Mouse (Mus musculus) heart, embryonic 16.5 days (tissue): ENCODE data around the gene B230217C12Rik. TPM values are rescaled to one million over a fixed set of nuclear protein-coding genes. Genes with fewer than 3 reads are reported as not detected.
"Not testable (repeated sequence)": the region's sequence is repeated elsewhere in the genome, so short reads cannot be mapped to it uniquely, and the experiment has no call there.

ENCODE experiments used
- ATAC-seq: fragments of 200-750 bp; cut with Nextera tagmentation; replicated peaks from 2 replicates; pipeline ENCODE4 v1.8.0; 2017; ENCODE audit warnings: moderate number of reproducible peaks; ENCODE audit not compliant: insufficient read depth, low FRiP score; ENCODE audit errors: extremely low read depth
- H3K27ac ChIP-seq: fragments of 300-500 bp; sonication (generic); 2 replicates; pipeline ENCODE4 v1.5.1; 2014; ENCODE audit warnings: mild to moderate bottlenecking, low read length, control low read depth, moderate library complexity
- H3K27me3 ChIP-seq: fragments of 300-500 bp; sonication (generic); 2 replicates; pipeline ENCODE4 v1.6.1; 2014; ENCODE audit warnings: low read length, mixed read lengths; ENCODE audit not compliant: control insufficient read depth, insufficient read depth
- H3K36me3 ChIP-seq: fragments of 300-500 bp; sonication (generic); 2 replicates; pipeline ENCODE4 v1.6.1; 2014; ENCODE audit not compliant: control insufficient read depth, insufficient read depth
- H3K4me1 ChIP-seq: fragments of 300-500 bp; sonication (generic); 2 replicates; pipeline ENCODE4 v1.6.1; 2014; ENCODE audit warnings: low read length, mixed read lengths; ENCODE audit not compliant: control insufficient read depth, insufficient read depth
- H3K4me2 ChIP-seq: fragments of 300-500 bp; sonication (generic); 2 replicates; pipeline ENCODE4 v1.6.1; 2014; ENCODE audit warnings: low read depth, mild to moderate bottlenecking, control low read depth, low read length
- H3K4me3 ChIP-seq: fragments of 300-500 bp; sonication (generic); 2 replicates; pipeline ENCODE4 v1.5.1; 2014; ENCODE audit warnings: mild to moderate bottlenecking, control low read depth, low read length
- H3K9ac ChIP-seq: fragments of 300-500 bp; sonication (generic); 2 replicates; pipeline ENCODE4 v1.6.1; 2014; ENCODE audit warnings: low read length, control low read depth
- H3K9me3 ChIP-seq: fragments of 300-500 bp; sonication (generic); replicated peaks from 2 replicates; pipeline ENCODE4 v1.6.1; 2016; ENCODE audit warnings: low read length; ENCODE audit not compliant: control insufficient read depth
- WGBS: fragments of 180-500 bp; shearing (Covaris S2); extraction: QIAGEN DNeasy Blood & Tissue Kit; methylation state at CpG from one replicate; pipeline ENCODE4 v1.1.7; 2014; 5-methylcytosine and 5-hydroxymethylcytosine counted together
- polyA plus RNA-seq: library from polyadenylated mRNA; unstranded; fragments of >200 nt; fragmentation: Nextera tagmentation; extraction: Ambion mirVana; gene quantifications from 2 replicates; pipeline ENCODE4 v1.2.1, GENCODE M21; 2015

Gene B230217C12Rik
- polyA plus RNA-seq, 1 experiment from 2014 or later, result 3.2 TPM

- Histone ChIP-seq H3K36me3 (no peaks in the 10 kb centered on the region), H3K4me1 (no peaks in the 10 kb centered on the region), H3K27me3 (no peaks in the 10 kb centered on the region), H3K4me2 (no peak overlapping the region), H3K9me3 (no peaks in the 10 kb centered on the region), H3K9ac (no peak overlapping the region), H3K4me3 (no peak overlapping the region), H3K27ac (no peak overlapping the region)
- WGBS, result 86% methylated on average over 5 of the region's 5 CpGs
- ATAC-seq, result no peak
Measured at GRCm38 (mm10) chr11:97865421-97865820, 24.8 kb downstream of the B230217C12Rik start.

- Histone ChIP-seq H3K4me1 (no peaks in the 10 kb centered on the region), H3K27ac (no peak overlapping the region), H3K4me2 (no peak overlapping the region), H3K4me3 (no peak overlapping the region), H3K9ac (no peak overlapping the region), H3K9me3 (no peaks in the 10 kb centered on the region), H3K27me3 (no peaks in the 10 kb centered on the region), H3K36me3 (no peaks in the 10 kb centered on the region)
- WGBS, result 92% methylated on average over 3 of the region's 3 CpGs
- no peak for ATAC-seq
Measured at GRCm38 (mm10) chr11:97866091-97866888, 25.7 kb downstream of the B230217C12Rik start.

GRCm38 (mm10) chr11:97867591-97867990, 27.0 kb downstream of the B230217C12Rik start:
- Histone ChIP-seq H3K4me3 (no peak overlapping the region), H3K9ac (no peak overlapping the region), H3K4me2 (no peak overlapping the region), H3K27ac (no peak overlapping the region), H3K9me3 (no peaks in the 10 kb centered on the region), H3K27me3 (no peaks in the 10 kb centered on the region), H3K36me3 (no peaks in the 10 kb centered on the region), H3K4me1 (no peaks in the 10 kb centered on the region)
- 88% methylated on average over 3 of the region's 3 CpGs for WGBS
- ATAC-seq, result no peak

GRCm38 (mm10) chr11:97872378-97872777, 31.8 kb downstream of the B230217C12Rik start:
- not testable (repeated sequence) for H3K4me1 ChIP-seq, ATAC-seq, H3K27ac ChIP-seq, H3K9me3 ChIP-seq, H3K36me3 ChIP-seq, H3K4me2 ChIP-seq, H3K27me3 ChIP-seq, H3K9ac ChIP-seq, H3K4me3 ChIP-seq
- 82% methylated on average over 5 of the region's 5 CpGs for WGBS

DNA sequence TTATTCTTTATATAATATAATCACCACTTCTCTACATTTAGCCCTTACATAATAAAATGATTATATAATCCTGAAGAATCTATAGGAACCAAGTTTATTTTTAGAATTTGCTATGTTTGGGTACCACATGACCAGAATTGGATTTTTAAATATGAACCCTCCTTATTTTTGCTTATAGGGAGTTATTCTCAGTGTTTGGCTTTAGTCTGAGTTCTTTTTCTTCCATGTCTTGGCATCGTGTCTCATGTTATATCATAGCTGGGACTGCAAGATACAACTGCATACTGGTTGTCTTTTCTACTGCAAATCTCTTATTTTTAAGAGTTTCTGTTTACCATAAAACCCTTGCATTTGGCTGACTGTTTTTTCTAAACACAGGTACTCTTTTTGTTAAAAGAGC, 33.8 kb downstream of the B230217C12Rik start:
- 86% methylated on average over 1 of the region's 1 CpGs for WGBS
- Histone ChIP-seq H3K4me3 (no peak overlapping the region), H3K27ac (no peak overlapping the region), H3K36me3 (no peaks in the 10 kb centered on the region), H3K4me2 (no peak overlapping the region), H3K9ac (no peak overlapping the region), H3K27me3 (no peaks in the 10 kb centered on the region), H3K4me1 (no peaks in the 10 kb centered on the region), H3K9me3 (no peaks in the 10 kb centered on the region)
- ATAC-seq, result no peak

- Histone ChIP-seq H3K27ac (no peak overlapping the region), H3K4me1 (no peaks in the 10 kb centered on the region), H3K9me3 (no peaks in the 10 kb centered on the region), H3K4me2 (no peak overlapping the region), H3K9ac (no peak overlapping the region), H3K27me3 (no peaks in the 10 kb centered on the region), H3K36me3 (no peaks in the 10 kb centered on the region), H3K4me3 (no peak overlapping the region)
- 72% methylated on average over 2 of the region's 2 CpGs for WGBS
- ATAC-seq, result no peak
Measured at GRCm38 (mm10) chr11:97877341-97877740, 36.8 kb downstream of the B230217C12Rik start.

GRCm38 (mm10) chr11:97880362-97880761, 39.8 kb downstream of the B230217C12Rik start:
- Histone ChIP-seq H3K36me3 (no peaks in the 10 kb centered on the region), H3K27ac (no peak overlapping the region), H3K27me3 (no peaks in the 10 kb centered on the region), H3K4me1 (no peaks in the 10 kb centered on the region), H3K4me2 (no peak overlapping the region), H3K9ac (no peak overlapping the region), H3K4me3 (no peak overlapping the region), H3K9me3 (no peaks in the 10 kb centered on the region)
- WGBS, result 91% methylated on average over 4 of the region's 4 CpGs
- no peak for ATAC-seq

DNA sequence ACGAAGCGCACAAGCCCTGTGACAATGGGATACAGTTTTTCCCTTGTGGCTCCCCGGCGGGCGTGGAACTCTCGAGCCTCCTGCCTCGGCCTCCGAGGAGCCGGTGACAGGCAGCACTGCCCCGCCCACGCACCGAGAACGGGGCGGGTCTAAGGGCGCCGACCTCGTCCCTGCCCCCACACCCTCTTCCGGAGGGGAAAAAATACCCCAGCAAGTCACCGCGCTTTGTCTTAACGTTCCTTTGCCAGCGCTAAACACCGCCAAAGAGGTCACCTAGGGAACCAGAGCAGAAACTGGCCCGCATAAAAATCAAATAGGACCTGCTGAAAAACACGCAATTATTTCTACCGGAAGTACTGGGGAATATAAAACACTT, 43.0 kb downstream of the B230217C12Rik start:
- Histone ChIP-seq H3K27me3 (no peaks in the 10 kb centered on the region), H3K36me3 (no peaks in the 10 kb centered on the region), H3K9me3 (no peaks in the 10 kb centered on the region), H3K27ac (peak overlapping the region; percentile 88), H3K4me2 (peak overlapping the region; percentile 84), H3K9ac (peak overlapping the region; percentile 72), H3K4me1 (no peaks in the 10 kb centered on the region), H3K4me3 (peak overlapping the region; percentile 83)
- peak; percentile 63 for ATAC-seq
- WGBS, result 6% methylated on average over 26 of the region's 26 CpGs

- Histone ChIP-seq H3K27ac (peak within 1 kb of the TSS; percentile 88), H3K9me3 (no peaks in the 10 kb centered on the region), H3K4me3 (peak within 1 kb of the TSS; percentile 83), H3K27me3 (no peaks in the 10 kb centered on the region), H3K9ac (peak within 1 kb of the TSS; percentile 72), H3K36me3 (no peaks in the 10 kb centered on the region), H3K4me1 (no peaks in the 10 kb centered on the region), H3K4me2 (peak within 1 kb of the TSS; percentile 84)
- ATAC-seq, result peak; percentile 91
- WGBS, result under 1% methylated on average over 37 of the region's 37 CpGs
Measured at GRCm38 (mm10) chr11:97883918-97884600, 43.5 kb downstream of the B230217C12Rik start, which contains the start of gene Fbxo47. Gene Fbxo47 (minus strand): TSS chr11:97884154.
